Mouse (Mus musculus) cortical plate, adult 2 months (tissue): ENCODE measurements at regions not wholly inside any gene's neighbourhood (a gene's known extent, or its start where the extent isn't known, plus 50 kb on each side); places are given as distances from the start of the nearest gene placed in this dataset.

Experiments
- H3K27ac ChIP-seq: fragments of 200-500 bp; 2 replicates; pipeline ENCODE4 v1.5.1; 2012; ENCODE audit warnings: low read length, control low read depth, inconsistent platforms; ENCODE audit not compliant: insufficient read depth
- H3K4me1 ChIP-seq: fragments of 200-500 bp; 2 replicates; pipeline ENCODE4 v1.6.1; 2011; ENCODE audit warnings: low read length; ENCODE audit not compliant: control insufficient read depth, insufficient read depth
- H3K4me3 ChIP-seq: fragments of 200-500 bp; 2 replicates; pipeline ENCODE4 v1.5.1; 2011; ENCODE audit warnings: mild to moderate bottlenecking, low read length, control low read depth; ENCODE audit not compliant: insufficient read depth
- CTCF ChIP-seq: fragments of 200-500 bp; IDR thresholded peaks from 2 replicates; pipeline ENCODE4 v1.5.1; 2011; ENCODE audit warnings: mild to moderate bottlenecking, control low read depth, low read length; ENCODE audit not compliant: insufficient read depth; ENCODE audit errors: extremely low read depth
- POLR2A ChIP-seq: fragments of 200-500 bp; IDR thresholded peaks from 2 replicates; pipeline ENCODE4 v1.6.1; 2011; ENCODE audit warnings: mild to moderate bottlenecking, low read length, control low read depth; ENCODE audit not compliant: insufficient read depth; ENCODE audit errors: extremely low read depth

GRCm38 (mm10) chr13:112196789-112197188 lies 91.5 kb upstream of the Ankrd55 start:
- Histone ChIP-seq H3K4me1 (no peaks in the 10 kb centered on the region), H3K4me3 (no peak overlapping the region), H3K27ac (no peak overlapping the region)
- TF ChIP-seq CTCF: no peak
- TF ChIP-seq POLR2A: no peak

GRCm38 (mm10) chr13:112203721-112204120 lies 84.5 kb upstream of the Ankrd55 start:
- TF ChIP-seq CTCF (no peak), POLR2A (no peak)
- Histone ChIP-seq H3K4me3 (no peak overlapping the region), H3K27ac (no peak overlapping the region), H3K4me1 (no peaks in the 10 kb centered on the region)

- no peaks in the 10 kb centered on the region for H3K4me1 ChIP-seq
- TF ChIP-seq CTCF (no peak), POLR2A (no peak)
- H3K4me3 ChIP-seq: no peak overlapping the region
- no peak overlapping the region for H3K27ac ChIP-seq
Measured at GRCm38 (mm10) chr13:112204204-112204603, 84.0 kb upstream of the Ankrd55 start.

- Histone ChIP-seq H3K4me1 (no peaks in the 10 kb centered on the region), H3K27ac (no peak overlapping the region), H3K4me3 (no peak overlapping the region)
- TF ChIP-seq POLR2A: no peak
- TF ChIP-seq CTCF: no peak
Measured at GRCm38 (mm10) chr13:112204813-112205212, 83.4 kb upstream of the Ankrd55 start.

GRCm38 (mm10) chr13:112207617-112208235 lies 80.5 kb upstream of the Ankrd55 start:
- Histone ChIP-seq H3K27ac (no peak overlapping the region), H3K4me1 (no peaks in the 10 kb centered on the region)
- TF ChIP-seq POLR2A: no peak
- no peak for TF ChIP-seq CTCF

GRCm38 (mm10) chr13:112211841-112212240 lies 76.4 kb upstream of the Ankrd55 start:
- Histone ChIP-seq H3K4me1 (no peaks in the 10 kb centered on the region), H3K4me3 (no peak overlapping the region), H3K27ac (no peak overlapping the region)
- TF ChIP-seq CTCF (no peak), POLR2A (no peak)

More at GRCm38 (mm10) chr13:112207617-112208235, 80.5 kb upstream of the Ankrd55 start:
- no peak overlapping the region for H3K4me3 ChIP-seq

- H3K4me3 ChIP-seq: no peak overlapping the region
- H3K27ac ChIP-seq: no peak overlapping the region
- TF ChIP-seq POLR2A (no peak), CTCF (no peak)
- H3K4me1 ChIP-seq: no peaks in the 10 kb centered on the region
Measured at GRCm38 (mm10) chr13:112212391-112212790, 75.9 kb upstream of the Ankrd55 start.

GRCm38 (mm10) chr13:112213652-112214081 lies 74.6 kb upstream of the Ankrd55 start:
- H3K27ac ChIP-seq: no peak overlapping the region

GRCm38 (mm10) chr13:112216084-112216483 lies 72.2 kb upstream of the Ankrd55 start:
- Histone ChIP-seq H3K4me3 (no peak overlapping the region), H3K4me1 (no peaks in the 10 kb centered on the region), H3K27ac (no peak overlapping the region)
- TF ChIP-seq POLR2A (no peak), CTCF (no peak)

More at GRCm38 (mm10) chr13:112213652-112214081, 74.6 kb upstream of the Ankrd55 start:
- H3K4me1 ChIP-seq: no peaks in the 10 kb centered on the region
- H3K4me3 ChIP-seq: no peak overlapping the region
- TF ChIP-seq POLR2A (no peak), CTCF (no peak)

GRCm38 (mm10) chr13:112218389-112218788 lies 69.9 kb upstream of the Ankrd55 start:
- Histone ChIP-seq H3K4me3 (no peak overlapping the region), H3K4me1 (no peaks in the 10 kb centered on the region), H3K27ac (no peak overlapping the region)
- TF ChIP-seq CTCF: no peak
- no peak for TF ChIP-seq POLR2A
